Mouse (Mus musculus) kidney, adult 9 months (tissue): ENCODE measurements at regions not wholly inside any gene's neighbourhood (a gene's known extent, or its start where the extent isn't known, plus 50 kb on each side); places are given as distances from the start of the nearest gene placed in this dataset.

Experiments used
- DNase-seq: peaks from one replicate; pipeline ENCODE4 v3.0.0; 2022

GRCm38 (mm10) chr2:55817273-55817672, 381.5 kb downstream of the Kcnj3 start:
- no peak for DNase-seq

- no peak for DNase-seq
Measured at GRCm38 (mm10) chr2:55818220-55818619, 382.4 kb downstream of the Kcnj3 start.

- DNase-seq: no peak
Measured at GRCm38 (mm10) chr2:55822726-55823125, 387.0 kb downstream of the Kcnj3 start.

- peak; percentile 41 for DNase-seq
Measured at GRCm38 (mm10) chr2:55841521-55841920, 405.8 kb downstream of the Kcnj3 start.

GRCm38 (mm10) chr2:55846832-55847382, 411.1 kb downstream of the Kcnj3 start:
- no peak for DNase-seq

- DNase-seq: no peak
Measured at GRCm38 (mm10) chr2:55862479-55862878, 426.7 kb downstream of the Kcnj3 start.

GRCm38 (mm10) chr2:55889976-55890375, 454.2 kb downstream of the Kcnj3 start:
- DNase-seq: no peak

- no peak for DNase-seq
Measured at GRCm38 (mm10) chr2:55892821-55893535, 457.2 kb downstream of the Kcnj3 start.

GRCm38 (mm10) chr2:55920294-55920693, 484.5 kb downstream of the Kcnj3 start:
- no peak for DNase-seq
